Comparison of ENCODE assay signal across 20 mouse cellular contexts in genomic region chr10:60889792-60890191, GRCm38 (mm10). TPM values are rescaled to one million over a fixed set of nuclear protein-coding genes. Genes with fewer than 3 reads are reported as not detected.
DNase-seq lines count a peak whose midpoint lies in the region; ATAC-seq and TF ChIP-seq lines count a peak whose summit lies in the region.
"Had no signal": no experiment of that assay in that cellular context is flagged by ENCODE, and none has a peak within 500 bp of the region (broad histone marks: within the 10 kb centered on the region; RNA-seq: fewer than 3 reads in every experiment).

No protein-coding gene starts in this region.

- H3K4me3 ChIP-seq in forebrain, embryonic 13.5 days, result no peak overlapping the region
- H3K4me3 ChIP-seq in forebrain, embryonic 11.5 days (ENCODE audit: low read depth, low read length), result no peak overlapping the region
- no peak overlapping the region for H3K4me3 ChIP-seq in layer of hippocampus, adult 2 months
- no peak overlapping the region for H3K4me3 ChIP-seq in forebrain, postnatal 0 days (ENCODE audit: low read depth, low read length)
- H3K4me3 ChIP-seq: embryonic facial prominence, embryonic 12.5 days; erythroblast, embryonic 14.5 days; heart, embryonic 12.5 days; limb, embryonic 15.5 days; liver, embryonic 15.5 days; myocyte had no signal

- H3K27me3 ChIP-seq in forebrain, embryonic 13.5 days, result no peaks in the 10 kb centered on the region
- no peaks in the 10 kb centered on the region for H3K27me3 ChIP-seq in forebrain, embryonic 11.5 days (ENCODE audit: control insufficient read depth, insufficient read depth, low read length)
- H3K27me3 ChIP-seq in forebrain, postnatal 0 days (ENCODE audit: insufficient read depth, low read length), result no peaks in the 10 kb centered on the region
- H3K27me3 ChIP-seq: embryonic facial prominence, embryonic 12.5 days; heart, embryonic 12.5 days; liver, embryonic 15.5 days had no signal

- no peak for TF ChIP-seq CTCF in layer of hippocampus, adult 2 months (conservative IDR thresholded peaks at IDR 0.05)
- peak; percentile 50 for TF ChIP-seq CTCF in forebrain, postnatal 0 days (IDR thresholded peaks at IDR 0.05; ENCODE audit: low read depth)

- WGBS in forebrain, embryonic 13.5 days, result 83% methylated on average over 13 of the region's 13 CpGs
- WGBS in forebrain, embryonic 11.5 days, result 88% methylated on average over 13 of the region's 13 CpGs
- 63% methylated on average over 13 of the region's 13 CpGs for WGBS in forebrain, postnatal 0 days

- no peak overlapping the region for H3K4me2 ChIP-seq in forebrain, embryonic 13.5 days
- no peak overlapping the region for H3K4me2 ChIP-seq in forebrain, embryonic 11.5 days (ENCODE audit: low read depth, low read length, severe bottlenecking)
- no peak overlapping the region for H3K4me2 ChIP-seq in forebrain, postnatal 0 days (ENCODE audit: low read depth)
- H3K4me2 ChIP-seq: embryonic facial prominence, embryonic 12.5 days; heart, embryonic 12.5 days; limb, embryonic 15.5 days; liver, embryonic 15.5 days; midbrain, embryonic 11.5 days had no signal

- H3K4me1 ChIP-seq in forebrain, embryonic 13.5 days, result peaks cover 45% of the 10 kb centered on the region
- peaks cover 10% of the 10 kb centered on the region; the same call in 1 of the 2 replicates for H3K4me1 ChIP-seq in forebrain, embryonic 11.5 days (replicated peaks; ENCODE audit: control insufficient read depth, insufficient read depth, low read length)
- H3K4me1 ChIP-seq in forebrain, postnatal 0 days (ENCODE audit: insufficient read depth), result peaks cover 8% of the 10 kb centered on the region

- no peak overlapping the region for H3K9ac ChIP-seq in forebrain, embryonic 13.5 days
- no peak overlapping the region for H3K9ac ChIP-seq in forebrain, embryonic 11.5 days (ENCODE audit: low read length)
- H3K9ac ChIP-seq in forebrain, postnatal 0 days, result no peak overlapping the region
- H3K9ac ChIP-seq: embryonic facial prominence, embryonic 12.5 days; heart, embryonic 12.5 days; limb, embryonic 15.5 days; liver, embryonic 15.5 days had no signal

- no peak for DNase-seq in forebrain, embryonic 11.5 days (ENCODE audit: low spot score)
- DNase-seq in layer of hippocampus, adult 2 months (ENCODE audit: low spot score in 2 of 2), result peak; percentile 11 to 19
- no peak for DNase-seq in layer of hippocampus, adult 18-20 months (ENCODE audit: low spot score in 2 of 2)
- DNase-seq in right cerebral cortex, postnatal 10 days (ENCODE audit: low spot score in 2 of 2), result peak; percentile 68 to 82
- DNase-seq in right cerebral cortex, postnatal 36 days (ENCODE audit: low spot score in 2 of 2), result no peak
- DNase-seq in forebrain, postnatal 0 days, result peak; percentile 69
- DNase-seq: adrenal gland, postnatal 14 days; cerebellum, adult 18-20 months; gastrocnemius, postnatal 10 days; kidney, adult 11 months; thymus, postnatal 36 days had no signal

- no peaks in the 10 kb centered on the region for H3K36me3 ChIP-seq in forebrain, embryonic 13.5 days (ENCODE audit: poor library complexity, severe bottlenecking)
- no peaks in the 10 kb centered on the region for H3K36me3 ChIP-seq in forebrain, embryonic 11.5 days (ENCODE audit: control insufficient read depth, insufficient read depth, low read length)
- H3K36me3 ChIP-seq in forebrain, postnatal 0 days (ENCODE audit: insufficient read depth), result no peaks in the 10 kb centered on the region
- H3K36me3 ChIP-seq: embryonic facial prominence, embryonic 12.5 days; heart, embryonic 12.5 days; limb, embryonic 15.5 days; liver, embryonic 15.5 days had no signal

- H3K9me3 ChIP-seq in forebrain, embryonic 13.5 days (replicated peaks), result no peaks in the 10 kb centered on the region
- H3K9me3 ChIP-seq in forebrain, embryonic 11.5 days (ENCODE audit: control insufficient read depth, low read length), result no peaks in the 10 kb centered on the region
- H3K9me3 ChIP-seq in forebrain, postnatal 0 days (ENCODE audit: low read length), result no peaks in the 10 kb centered on the region
- H3K9me3 ChIP-seq: embryonic facial prominence, embryonic 12.5 days; heart, embryonic 12.5 days; limb, embryonic 15.5 days; liver, embryonic 15.5 days had no signal

- H3K27ac ChIP-seq in forebrain, embryonic 13.5 days, result peak overlapping the region; percentile 54; the same call in 1 of the 2 replicates
- H3K27ac ChIP-seq in forebrain, embryonic 11.5 days (ENCODE audit: low read depth, low read length), result no peak overlapping the region
- H3K27ac ChIP-seq in layer of hippocampus, adult 2 months, result no peak overlapping the region
- H3K27ac ChIP-seq in forebrain, postnatal 0 days (ENCODE audit: low read depth, low read length), result no peak overlapping the region; the same call in 1 of the 2 replicates
- H3K27ac ChIP-seq: embryonic facial prominence, embryonic 12.5 days; limb, embryonic 15.5 days; liver, embryonic 15.5 days had no signal

- ATAC-seq in forebrain, embryonic 13.5 days, result no peak; the same call in 1 of the 2 replicates
- no peak for ATAC-seq in forebrain, embryonic 11.5 days (replicated peaks; ENCODE audit: low FRiP score)
- peak; percentile 80 for ATAC-seq in forebrain, postnatal 0 days

RNA-seq across cellular contexts. Expression of gene Unc5b, which starts 58.4 kb away (rescaled TPM):
- 2.3 and 2.8 TPM in 2 replicates for polyA plus RNA-seq in forebrain, embryonic 13.5 days (2015; fragmentation: Nextera tagmentation; extraction: Ambion mirVana)
- polyA plus RNA-seq in forebrain, embryonic 11.5 days (2014; fragmentation: Nextera tagmentation; extraction: Ambion mirVana), result 4.0 TPM in 2 replicates
- total RNA-seq in layer of hippocampus, adult 2 months (2021), result 10 to 100 TPM; 10.7 to 11.2 TPM
- total RNA-seq in layer of hippocampus, adult 18-20 months (2021), result 10 to 100 TPM; 15.0 to 15.6 TPM
- 8.5 and 15.9 TPM in 2 replicates for total RNA-seq in forebrain, postnatal 0 days (2014; rRNA removed)
- polyA plus RNA-seq in forebrain, postnatal 0 days (2015; fragmentation: Nextera tagmentation; extraction: Ambion mirVana), result 1.1 and 1.6 TPM in 2 replicates
- total RNA-seq: MEL had no signal
- polyA plus RNA-seq: erythroblast, embryonic 14.5 days had no signal

Comparison
In these comparisons a context has a peak if more than half of its experiments do, and no peak if none do; other contexts are left out.
1. DNase-seq: peak in layer of hippocampus, adult 2 months (2 of 2), right cerebral cortex, postnatal 10 days (2 of 2) and forebrain, postnatal 0 days (single experiment); none in forebrain, embryonic 11.5 days (single experiment), layer of hippocampus, adult 18-20 months (0 of 2) and right cerebral cortex, postnatal 36 days (0 of 2).